Mouse (Mus musculus): ENCODE data around the gene Bud31. TPM values are rescaled to one million over a fixed set of nuclear protein-coding genes. Genes with fewer than 3 reads are reported as not detected.

The Bud31 gene
- polyA plus RNA-seq, 1 experiment from 2014 or later = 186 TPM

- DNase-seq (ENCODE audit: low spot score) (no peak), ATAC-seq (replicated peaks; ENCODE audit: low FRiP score, low read depth) (no peak)
- Histone ChIP-seq H3K4me1 (replicated peaks; ENCODE audit: insufficient read depth, low read length) (no peaks in the 10 kb centered on the region), H3K9me3 (replicated peaks; ENCODE audit: low read length) (no peaks in the 10 kb centered on the region), H3K9ac (ENCODE audit: low read depth, low read length) (no peak overlapping the region), H3K27me3 (ENCODE audit: insufficient read depth, low read length) (no peaks in the 10 kb centered on the region), H3K27ac (no peak overlapping the region), H3K36me3 (ENCODE audit: insufficient read depth, low read length) (peaks cover 65% of the 10 kb centered on the region), H3K4me2 (ENCODE audit: low read length) (no peak overlapping the region), H3K4me3 (replicated peaks; ENCODE audit: low read depth, low read length) (no peak overlapping the region)
- 90% methylated on average over 9 of the region's 9 CpGs for WGBS
- no peak for TF ChIP-seq CTCF (IDR thresholded peaks at IDR 0.05; ENCODE audit: low read depth)
Observed at GRCm38 (mm10) chr5:145104328-145104727, 35.8 kb upstream of the Bud31 start.

GRCm38 (mm10) chr5:145105694-145106275, 34.4 kb upstream of the Bud31 start:
- Histone ChIP-seq H3K27ac (no peak overlapping the region), H3K9me3 (replicated peaks; ENCODE audit: low read length) (no peaks in the 10 kb centered on the region), H3K4me2 (ENCODE audit: low read length) (no peak overlapping the region), H3K9ac (ENCODE audit: low read depth, low read length) (no peak overlapping the region), H3K4me3 (replicated peaks; ENCODE audit: low read depth, low read length) (no peak overlapping the region), H3K4me1 (replicated peaks; ENCODE audit: insufficient read depth, low read length) (no peaks in the 10 kb centered on the region), H3K27me3 (ENCODE audit: insufficient read depth, low read length) (no peaks in the 10 kb centered on the region), H3K36me3 (ENCODE audit: insufficient read depth, low read length) (peaks cover 66% of the 10 kb centered on the region)
- WGBS = 85% methylated on average over 9 of the region's 9 CpGs
- no peak for DNase-seq (ENCODE audit: low spot score)
- TF ChIP-seq CTCF (IDR thresholded peaks at IDR 0.05; ENCODE audit: low read depth) = no peak
- ATAC-seq (replicated peaks; ENCODE audit: low FRiP score, low read depth) = no peak

DNA sequence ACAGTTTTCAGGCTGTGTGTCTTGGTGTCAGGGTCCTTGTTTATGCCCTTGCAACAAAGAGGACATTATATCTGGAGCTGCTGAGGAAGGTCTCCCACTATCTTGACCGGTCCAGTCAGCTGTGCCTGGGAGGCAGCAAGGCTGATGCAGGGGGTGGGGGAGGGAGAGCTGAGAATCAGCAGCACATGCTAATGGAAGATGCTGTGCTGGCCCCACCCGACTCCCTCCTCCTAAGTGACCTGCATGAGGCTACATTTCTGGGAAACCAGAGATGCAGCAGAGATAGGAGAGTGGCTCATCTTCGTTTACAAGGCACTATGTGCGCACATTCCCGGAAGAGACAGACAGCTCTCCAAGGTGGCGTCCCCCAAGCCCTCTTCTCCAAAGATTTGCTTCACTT, 29.8 kb upstream of the Bud31 start:
- H3K4me1 ChIP-seq (replicated peaks; ENCODE audit: insufficient read depth, low read length) = no peaks in the 10 kb centered on the region
- H3K36me3 ChIP-seq (ENCODE audit: insufficient read depth, low read length) = peaks cover 47% of the 10 kb centered on the region
- ATAC-seq (replicated peaks; ENCODE audit: low FRiP score, low read depth) (no peak), DNase-seq (ENCODE audit: low spot score) (no peak)
- H3K27ac ChIP-seq = no peak overlapping the region
- 89% methylated on average over 6 of the region's 6 CpGs for WGBS
- no peak for TF ChIP-seq CTCF (IDR thresholded peaks at IDR 0.05; ENCODE audit: low read depth)
- no peak overlapping the region for H3K4me3 ChIP-seq (replicated peaks; ENCODE audit: low read depth, low read length)
- H3K9me3 ChIP-seq (replicated peaks; ENCODE audit: low read length) = no peaks in the 10 kb centered on the region
- no peak overlapping the region for H3K4me2 ChIP-seq (ENCODE audit: low read length)
- H3K27me3 ChIP-seq (ENCODE audit: insufficient read depth, low read length) = no peaks in the 10 kb centered on the region
- H3K9ac ChIP-seq (ENCODE audit: low read depth, low read length) = no peak overlapping the region

DNA sequence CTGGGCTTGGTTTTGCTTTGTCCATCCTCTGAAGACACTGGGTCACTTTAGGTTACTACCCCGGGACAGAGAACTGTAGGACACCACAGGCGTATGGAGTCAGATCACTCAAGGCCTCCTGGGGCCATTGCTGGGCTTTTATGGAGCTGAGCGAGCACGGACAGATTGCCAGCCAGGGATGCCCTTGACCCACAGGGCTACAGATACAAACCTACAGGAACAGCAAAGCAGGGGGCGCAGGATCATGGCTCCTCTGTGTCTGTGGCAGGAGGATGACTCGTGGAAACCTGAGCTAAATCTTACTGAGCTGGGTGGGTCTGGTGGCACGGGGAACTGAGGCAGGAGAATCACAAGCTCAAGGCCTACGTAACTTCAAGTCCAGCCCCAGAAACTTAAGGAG, 27.6 kb upstream of the Bud31 start:
- Histone ChIP-seq H3K4me3 (replicated peaks; ENCODE audit: low read depth, low read length) (no peak overlapping the region), H3K27ac (no peak overlapping the region), H3K4me2 (ENCODE audit: low read length) (no peak overlapping the region), H3K9ac (ENCODE audit: low read depth, low read length) (no peak overlapping the region), H3K36me3 (ENCODE audit: insufficient read depth, low read length) (peaks cover 29% of the 10 kb centered on the region), H3K27me3 (ENCODE audit: insufficient read depth, low read length) (no peaks in the 10 kb centered on the region), H3K9me3 (replicated peaks; ENCODE audit: low read length) (no peaks in the 10 kb centered on the region), H3K4me1 (replicated peaks; ENCODE audit: insufficient read depth, low read length) (no peaks in the 10 kb centered on the region; the same call in 1 of the 2 replicates)
- TF ChIP-seq CTCF (IDR thresholded peaks at IDR 0.05; ENCODE audit: low read depth) = no peak
- DNase-seq (ENCODE audit: low spot score) = no peak
- 73% methylated on average over 8 of the region's 8 CpGs for WGBS
- no peak for ATAC-seq (replicated peaks; ENCODE audit: low FRiP score, low read depth)

DNA sequence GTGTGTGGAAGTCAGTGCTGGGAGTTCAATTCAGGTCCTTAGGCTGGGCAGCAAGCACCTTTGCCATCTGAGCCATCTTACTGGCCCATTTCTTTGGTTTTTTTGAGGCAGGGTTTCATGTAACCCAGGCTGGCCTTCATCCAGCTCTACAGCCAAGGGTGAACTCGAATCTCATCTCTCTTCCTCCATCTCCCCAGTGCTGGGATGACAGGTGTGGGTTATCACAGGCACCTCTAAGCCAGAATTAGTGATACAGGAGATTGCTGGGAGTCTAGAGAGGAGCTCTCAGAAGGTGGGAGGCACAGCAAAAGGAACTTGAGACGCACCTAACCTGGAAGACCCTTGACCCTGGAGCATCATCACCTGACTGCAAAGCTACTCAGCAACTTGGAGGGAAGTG, 26.7 kb upstream of the Bud31 start:
- no peaks in the 10 kb centered on the region for H3K9me3 ChIP-seq (replicated peaks; ENCODE audit: low read length)
- peak overlapping the region; percentile 88 for H3K4me2 ChIP-seq (ENCODE audit: low read length)
- 20% methylated on average over 2 of the region's 2 CpGs for WGBS
- no peak for TF ChIP-seq CTCF (IDR thresholded peaks at IDR 0.05; ENCODE audit: low read depth)
- no peak overlapping the region for H3K27ac ChIP-seq
- peaks cover 20% of the 10 kb centered on the region for H3K36me3 ChIP-seq (ENCODE audit: insufficient read depth, low read length)
- no peak for DNase-seq (ENCODE audit: low spot score)
- ATAC-seq (replicated peaks; ENCODE audit: low FRiP score, low read depth) = peak; percentile 4; the same call in 1 of the 2 replicates
- peak overlapping the region; percentile 79; the same call in 1 of the 2 replicates for H3K4me3 ChIP-seq (replicated peaks; ENCODE audit: low read depth, low read length)
- H3K27me3 ChIP-seq (ENCODE audit: insufficient read depth, low read length) = no peaks in the 10 kb centered on the region
- H3K9ac ChIP-seq (ENCODE audit: low read depth, low read length) = peak overlapping the region; percentile 83; the same call in 1 of the 2 replicates
- no peaks in the 10 kb centered on the region; the same call in 1 of the 2 replicates for H3K4me1 ChIP-seq (replicated peaks; ENCODE audit: insufficient read depth, low read length)

DNA sequence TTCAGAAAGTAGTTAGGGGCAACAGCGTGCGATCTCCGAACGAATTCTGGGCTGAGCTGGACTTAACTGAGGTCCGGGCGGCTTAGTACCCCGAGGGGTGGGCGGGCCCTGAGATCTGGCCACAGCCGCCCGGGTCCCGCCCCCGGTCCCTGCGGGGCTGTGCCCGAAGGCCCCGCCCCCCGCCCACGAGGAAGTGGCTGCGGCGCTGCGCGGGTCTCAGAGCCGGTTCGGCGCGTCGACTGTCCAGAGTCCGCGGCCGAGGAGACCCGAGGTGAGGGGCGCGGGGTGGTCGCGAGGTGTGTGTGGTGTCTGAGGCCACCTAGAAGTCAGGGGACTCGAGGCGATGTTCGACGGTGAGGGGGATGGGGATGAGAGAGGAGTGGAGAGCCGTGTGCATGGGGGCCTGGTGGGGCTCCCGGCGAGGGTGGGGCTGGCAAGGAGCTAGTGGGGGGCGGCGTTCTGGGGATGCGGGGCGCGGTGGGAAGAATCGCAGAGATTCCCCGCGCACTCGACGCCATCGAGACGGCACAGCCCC, 26.0 kb upstream of the Bud31 start, which contains the start of gene Arpc1b:
TSS of gene Arpc1b (plus strand) at position 145 of the 535 bp plus-strand sequence.
- no peaks in the 10 kb centered on the region; the same call in 1 of the 2 replicates for H3K4me1 ChIP-seq (replicated peaks; ENCODE audit: insufficient read depth, low read length)
- peak within 1 kb of the TSS; percentile 77 for H3K27ac ChIP-seq
- H3K4me3 ChIP-seq (replicated peaks; ENCODE audit: low read depth, low read length) = peak within 1 kb of the TSS; percentile 79
- peak within 1 kb of the TSS; percentile 88 for H3K4me2 ChIP-seq (ENCODE audit: low read length)
- H3K27me3 ChIP-seq (ENCODE audit: insufficient read depth, low read length) = no peaks in the 10 kb centered on the region
- H3K36me3 ChIP-seq (ENCODE audit: insufficient read depth, low read length) = peaks cover 14% of the 10 kb centered on the region
- DNase-seq (ENCODE audit: low spot score) = peak; percentile 87
- no peaks in the 10 kb centered on the region for H3K9me3 ChIP-seq (replicated peaks; ENCODE audit: low read length)
- TF ChIP-seq CTCF (IDR thresholded peaks at IDR 0.05; ENCODE audit: low read depth) = no peak
- H3K9ac ChIP-seq (ENCODE audit: low read depth, low read length) = peak within 1 kb of the TSS; percentile 83
- ATAC-seq (replicated peaks; ENCODE audit: low FRiP score, low read depth) = peak; percentile 82
- 1% methylated on average over 46 of the region's 53 CpGs for WGBS

Measured in kidney, postnatal 0 days (tissue).